Mouse (Mus musculus): ENCODE measurements at regions not wholly inside any gene's neighbourhood (a gene's known extent, or its start where the extent isn't known, plus 50 kb on each side); places are given as distances from the start of the nearest gene placed in this dataset.
A peak's percentile ranks its signal among the peaks of the same experiment; 100 is the strongest.

GRCm38 (mm10) chr9:49923981-49924501 is 125.3 kb upstream of the Ncam1 start:
- WGBS = 36% methylated on average over 4 of the region's 4 CpGs
- no peak for ATAC-seq (ENCODE audit: low FRiP score, low read depth)

GRCm38 (mm10) chr9:49922770-49923169 is 124.0 kb upstream of the Ncam1 start:
- Histone ChIP-seq H3K36me3 (no peaks in the 10 kb centered on the region), H3K9ac (no peak overlapping the region), H3K4me3 (no peak overlapping the region), H3K4me1 (peaks cover 30% of the 10 kb centered on the region), H3K4me2 (replicated peaks) (0 out of 2 replicates have a peak overlapping the region, but pooled peaks have one; percentile 4), H3K27me3 (replicated peaks) (no peaks in the 10 kb centered on the region), H3K27ac (no peak overlapping the region), H3K9me3 (no peaks in the 10 kb centered on the region)
- no peak for ATAC-seq (ENCODE audit: low FRiP score, low read depth)
- whole genome bisulfite sequencing = 16% methylated on average over 3 of the region's 3 CpGs

More at GRCm38 (mm10) chr9:49923981-49924501, 125.3 kb upstream of the Ncam1 start:
- no peaks in the 10 kb centered on the region for H3K9me3 ChIP-seq
- H3K4me1 ChIP-seq = peaks cover 30% of the 10 kb centered on the region
- H3K9ac ChIP-seq = no peak overlapping the region
- H3K4me3 ChIP-seq = no peak overlapping the region
- H3K27me3 ChIP-seq (replicated peaks) = no peaks in the 10 kb centered on the region
- H3K27ac ChIP-seq = no peak overlapping the region
- H3K4me2 ChIP-seq (replicated peaks) = no peak overlapping the region
- H3K36me3 ChIP-seq = no peaks in the 10 kb centered on the region

- Histone ChIP-seq H3K27ac (no peak overlapping the region), H3K9ac (no peak overlapping the region), H3K27me3 (replicated peaks) (no peaks in the 10 kb centered on the region), H3K9me3 (no peaks in the 10 kb centered on the region), H3K4me3 (no peak overlapping the region), H3K4me2 (replicated peaks) (0 out of 2 replicates have a peak overlapping the region, but pooled peaks have one; percentile 4), H3K36me3 (no peaks in the 10 kb centered on the region), H3K4me1 (peaks cover 30% of the 10 kb centered on the region)
- ATAC-seq (ENCODE audit: low FRiP score, low read depth) = 0 out of 2 replicates have a peak, but pooled peaks have one; percentile 29
- WGBS = 6% methylated on average over 2 of the region's 2 CpGs
Observed at GRCm38 (mm10) chr9:49922162-49922561, 123.4 kb upstream of the Ncam1 start.

GRCm38 (mm10) chr9:49921306-49921705 is 122.6 kb upstream of the Ncam1 start:
- H3K4me3 ChIP-seq = no peak overlapping the region
- H3K9me3 ChIP-seq = no peaks in the 10 kb centered on the region
- no peaks in the 10 kb centered on the region for H3K27me3 ChIP-seq (replicated peaks)
- H3K9ac ChIP-seq = no peak overlapping the region
- no peak overlapping the region for H3K27ac ChIP-seq
- no peak overlapping the region for H3K4me2 ChIP-seq (replicated peaks)
- peaks cover 30% of the 10 kb centered on the region for H3K4me1 ChIP-seq
- 77% methylated on average over 3 of the region's 3 CpGs for WGBS
- ATAC-seq (ENCODE audit: low FRiP score, low read depth) = no peak
- H3K36me3 ChIP-seq = no peaks in the 10 kb centered on the region

- no peak for ATAC-seq (ENCODE audit: low FRiP score, low read depth)
- Histone ChIP-seq H3K27ac (no peak overlapping the region), H3K4me3 (no peak overlapping the region), H3K27me3 (replicated peaks) (no peaks in the 10 kb centered on the region), H3K9me3 (no peaks in the 10 kb centered on the region), H3K36me3 (no peaks in the 10 kb centered on the region), H3K4me2 (replicated peaks) (no peak overlapping the region), H3K9ac (no peak overlapping the region), H3K4me1 (no peaks in the 10 kb centered on the region)
- 77% methylated on average over 4 of the region's 4 CpGs for WGBS
Observed at GRCm38 (mm10) chr9:49915046-49915719, 116.5 kb upstream of the Ncam1 start.

- Histone ChIP-seq H3K27ac (no peak overlapping the region), H3K4me2 (replicated peaks) (no peak overlapping the region), H3K9ac (no peak overlapping the region), H3K4me1 (no peaks in the 10 kb centered on the region), H3K36me3 (no peaks in the 10 kb centered on the region), H3K27me3 (replicated peaks) (no peaks in the 10 kb centered on the region), H3K9me3 (no peaks in the 10 kb centered on the region), H3K4me3 (no peak overlapping the region)
- WGBS = 88% methylated on average over 4 of the region's 4 CpGs
- no peak for ATAC-seq (ENCODE audit: low FRiP score, low read depth)
Observed at GRCm38 (mm10) chr9:49913677-49914076, 115.0 kb upstream of the Ncam1 start.

GRCm38 (mm10) chr9:49912306-49912705 is 113.6 kb upstream of the Ncam1 start:
- H3K4me3 ChIP-seq = no peak overlapping the region
- no peak for ATAC-seq (ENCODE audit: low FRiP score, low read depth)
- no peak overlapping the region for H3K27ac ChIP-seq
- no peak overlapping the region for H3K9ac ChIP-seq
- no peaks in the 10 kb centered on the region for H3K27me3 ChIP-seq (replicated peaks)
- H3K36me3 ChIP-seq = no peaks in the 10 kb centered on the region
- H3K4me1 ChIP-seq = no peaks in the 10 kb centered on the region
- H3K4me2 ChIP-seq (replicated peaks) = no peak overlapping the region
- 67% methylated on average over 1 of the region's 1 CpGs for WGBS
- H3K9me3 ChIP-seq = no peaks in the 10 kb centered on the region

- Histone ChIP-seq H3K4me3 (no peak overlapping the region), H3K36me3 (no peaks in the 10 kb centered on the region), H3K4me1 (no peaks in the 10 kb centered on the region), H3K27me3 (replicated peaks) (no peaks in the 10 kb centered on the region), H3K9me3 (no peaks in the 10 kb centered on the region), H3K27ac (no peak overlapping the region), H3K4me2 (replicated peaks) (no peak overlapping the region), H3K9ac (no peak overlapping the region)
- 74% methylated on average over 4 of the region's 4 CpGs for WGBS
- ATAC-seq (ENCODE audit: low FRiP score, low read depth) = no peak
Observed at GRCm38 (mm10) chr9:49906306-49906705, 107.6 kb upstream of the Ncam1 start.

GRCm38 (mm10) chr9:49905703-49906102 is 107.0 kb upstream of the Ncam1 start:
- no peaks in the 10 kb centered on the region for H3K27me3 ChIP-seq (replicated peaks)
- H3K4me3 ChIP-seq = no peak overlapping the region
- 89% methylated on average over 4 of the region's 4 CpGs for WGBS
- no peak overlapping the region for H3K27ac ChIP-seq
- H3K36me3 ChIP-seq = no peaks in the 10 kb centered on the region
- no peak overlapping the region for H3K4me2 ChIP-seq (replicated peaks)
- no peak overlapping the region for H3K9ac ChIP-seq
- no peaks in the 10 kb centered on the region for H3K4me1 ChIP-seq
- ATAC-seq (ENCODE audit: low FRiP score, low read depth) = no peak
- H3K9me3 ChIP-seq = no peaks in the 10 kb centered on the region

- WGBS = 95% methylated on average over 5 of the region's 5 CpGs
- Histone ChIP-seq H3K27me3 (replicated peaks) (no peaks in the 10 kb centered on the region), H3K4me2 (replicated peaks) (no peak overlapping the region), H3K4me3 (no peak overlapping the region), H3K9ac (no peak overlapping the region), H3K4me1 (no peaks in the 10 kb centered on the region), H3K9me3 (peaks cover 5% of the 10 kb centered on the region; the same call in 1 of the 2 replicates), H3K36me3 (no peaks in the 10 kb centered on the region), H3K27ac (no peak overlapping the region)
- ATAC-seq (ENCODE audit: low FRiP score, low read depth) = no peak
Observed at GRCm38 (mm10) chr9:49898947-49899346, 100.2 kb upstream of the Ncam1 start.

GRCm38 (mm10) chr9:49884516-49885343 is 86.0 kb upstream of the Ncam1 start:
- H3K27ac ChIP-seq = no peak overlapping the region
- WGBS = 73% methylated on average over 12 of the region's 12 CpGs
- ATAC-seq (ENCODE audit: low FRiP score, low read depth) = no peak

GRCm38 (mm10) chr9:49879361-49880128 is 80.8 kb upstream of the Ncam1 start:
- Histone ChIP-seq H3K4me2 (replicated peaks) (no peak overlapping the region), H3K9ac (no peak overlapping the region), H3K4me1 (peaks cover 5% of the 10 kb centered on the region; the same call in 1 of the 2 replicates), H3K9me3 (no peaks in the 10 kb centered on the region), H3K27me3 (replicated peaks) (no peaks in the 10 kb centered on the region; the same call in 1 of the 2 replicates), H3K4me3 (no peak overlapping the region), H3K27ac (0 out of 2 replicates have a peak overlapping the region, but pooled peaks have one; percentile 20), H3K36me3 (no peaks in the 10 kb centered on the region)
- ATAC-seq (ENCODE audit: low FRiP score, low read depth) = peak; percentile 92
- WGBS = 7% methylated on average over 3 of the region's 3 CpGs

More at GRCm38 (mm10) chr9:49884516-49885343, 86.0 kb upstream of the Ncam1 start:
- H3K4me1 ChIP-seq = peaks cover 3% of the 10 kb centered on the region; the same call in 1 of the 2 replicates
- H3K36me3 ChIP-seq = no peaks in the 10 kb centered on the region
- no peaks in the 10 kb centered on the region for H3K27me3 ChIP-seq (replicated peaks)
- H3K4me2 ChIP-seq (replicated peaks) = no peak overlapping the region
- H3K4me3 ChIP-seq = no peak overlapping the region
- H3K9me3 ChIP-seq = no peaks in the 10 kb centered on the region
- H3K9ac ChIP-seq = no peak overlapping the region
